Mouse (Mus musculus) heart, embryonic 11.5 days (tissue): ENCODE measurements around the gene Rbp3. TPM values are rescaled to one million over a fixed set of nuclear protein-coding genes. Genes with fewer than 3 reads are reported as not detected.

Experiments used
- polyA plus RNA-seq: library from polyadenylated mRNA; unstranded; fragments of >200 nt; fragmentation: Nextera tagmentation; extraction: Ambion mirVana; gene quantifications from 2 replicates; pipeline ENCODE4 v1.2.1, GENCODE M21; 2014

Rbp3 gene
- polyA plus RNA-seq, 1 experiment from 2014 or later, result 0.03 TPM

Other genes with a start within 250 kb of the Rbp3 start
- 2.1 and 2.2 TPM in 2 replicates for gene Gdf10, start 30.4 kb upstream of the Rbp3 start, polyA plus RNA-seq
- gene Gdf2, start 13.0 kb upstream of the Rbp3 start, polyA plus RNA-seq, result 0.51 and 0.64 TPM in 2 replicates
- not detected in 2 replicates for gene Zfp488, start 24.8 kb downstream of the Rbp3 start, polyA plus RNA-seq
- gene Gm30083, start 61.2 kb downstream of the Rbp3 start, polyA plus RNA-seq, result not detected in 2 replicates
- not detected in 2 replicates for gene Gm5460, start 62.8 kb downstream of the Rbp3 start, polyA plus RNA-seq
- not detected in 2 replicates for gene Antxrl, start 98.7 kb downstream of the Rbp3 start, polyA plus RNA-seq
- gene Anxa8, start 132.0 kb downstream of the Rbp3 start, polyA plus RNA-seq, result 1.1 and 1.4 TPM in 2 replicates
- gene A630023A22Rik, start 148.8 kb downstream of the Rbp3 start, polyA plus RNA-seq, result not detected in 2 replicates
- 0.20 and 0.23 TPM in 2 replicates for gene Npy4r, start 198.5 kb downstream of the Rbp3 start, polyA plus RNA-seq
- gene Gprin2, start 247.7 kb downstream of the Rbp3 start, polyA plus RNA-seq, result 0.04 and 0.08 TPM in 2 replicates